Mouse (Mus musculus): Measurements from ENCODE around the gene Slc9a5. TPM values are rescaled to one million over a fixed set of nuclear protein-coding genes. Genes with fewer than 3 reads are reported as not detected.

Gene Slc9a5
- 1.3 and 2.7 TPM in 2 replicates for total RNA-seq (2021)
- long read RNA-seq, result 0 reads

DNA sequence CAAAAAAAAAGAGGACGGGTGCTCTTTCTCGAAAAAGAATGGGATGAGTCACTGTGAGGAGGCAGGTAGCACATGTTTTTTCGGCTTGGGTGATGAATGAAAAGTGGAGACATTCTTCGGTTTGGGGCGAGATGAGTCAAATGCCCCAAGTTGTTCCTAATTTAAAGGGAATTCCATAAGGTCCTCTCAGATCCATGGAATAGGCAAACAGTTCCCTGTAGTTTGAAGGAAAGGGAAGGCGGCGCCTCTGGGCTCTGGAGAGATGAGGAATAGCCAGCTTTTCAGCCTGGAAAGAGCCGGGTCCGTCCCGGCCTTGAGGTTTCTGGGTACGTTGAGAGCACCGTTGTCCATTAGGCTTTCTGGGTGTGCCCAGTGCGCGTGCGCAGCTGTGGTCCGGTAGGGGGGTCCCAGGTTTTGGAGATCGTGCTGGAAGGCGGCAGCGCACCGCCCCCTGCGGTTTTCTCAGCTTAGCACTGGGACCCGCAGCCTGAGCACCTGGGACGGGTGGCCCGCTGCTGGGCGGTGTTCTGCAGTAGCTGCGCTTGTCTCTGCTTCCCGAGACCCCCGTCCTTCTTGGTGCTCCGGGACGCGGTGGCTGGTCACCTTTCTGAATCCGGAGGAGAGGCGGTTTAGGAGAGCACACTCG lies at the start of gene Slc9a5:
Gene Slc9a5 (plus strand): TSS at position 394 of the 646 bp plus-strand sequence.
- peak; percentile 53 for DNase-seq

DNA sequence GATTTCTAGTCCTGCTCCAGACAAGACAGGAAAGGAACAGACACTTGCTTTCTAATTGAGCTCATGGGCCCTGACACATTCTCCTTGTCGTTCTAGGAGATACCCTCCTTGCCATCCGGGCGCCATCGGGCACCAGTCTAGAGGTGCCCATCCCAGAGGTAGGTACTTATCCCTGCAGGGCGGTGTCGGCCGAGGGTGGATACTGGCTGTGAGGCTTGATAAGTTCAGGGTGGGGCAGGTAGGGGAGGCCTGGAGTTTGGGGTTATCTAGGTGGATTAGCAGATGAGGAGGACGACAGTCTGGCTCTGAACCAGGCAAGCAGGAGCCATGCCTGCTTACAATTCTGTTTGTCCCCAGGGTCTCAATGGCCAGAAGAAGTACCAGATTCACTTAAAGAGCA lies 48.7 kb upstream of the Slc9a5 start:
- DNase-seq, result no peak

GRCm38 (mm10) chr8:105303396-105303795 lies 45.2 kb upstream of the Slc9a5 start:
- DNase-seq, result no peak

DNA sequence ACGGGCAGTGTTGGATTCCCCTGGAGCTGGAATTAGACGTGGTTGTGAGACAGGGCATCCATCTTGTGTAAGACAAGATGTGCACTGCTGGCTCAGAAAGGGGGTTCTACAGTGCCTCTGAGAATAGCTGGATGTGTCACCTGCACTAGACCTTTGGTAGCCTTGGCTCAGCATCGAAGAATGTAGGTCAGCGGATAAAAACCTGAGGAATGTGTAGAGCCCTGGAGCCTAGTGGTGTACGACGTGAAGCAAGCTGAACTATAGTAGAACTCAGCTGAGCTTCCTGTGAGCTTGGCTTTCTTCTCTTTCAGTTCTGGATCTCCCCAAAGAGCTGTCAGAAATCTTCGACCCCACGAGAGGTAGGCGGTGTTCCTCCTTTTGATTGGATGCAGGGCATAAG lies 44.8 kb upstream of the Slc9a5 start:
- no peak for DNase-seq

DNA sequence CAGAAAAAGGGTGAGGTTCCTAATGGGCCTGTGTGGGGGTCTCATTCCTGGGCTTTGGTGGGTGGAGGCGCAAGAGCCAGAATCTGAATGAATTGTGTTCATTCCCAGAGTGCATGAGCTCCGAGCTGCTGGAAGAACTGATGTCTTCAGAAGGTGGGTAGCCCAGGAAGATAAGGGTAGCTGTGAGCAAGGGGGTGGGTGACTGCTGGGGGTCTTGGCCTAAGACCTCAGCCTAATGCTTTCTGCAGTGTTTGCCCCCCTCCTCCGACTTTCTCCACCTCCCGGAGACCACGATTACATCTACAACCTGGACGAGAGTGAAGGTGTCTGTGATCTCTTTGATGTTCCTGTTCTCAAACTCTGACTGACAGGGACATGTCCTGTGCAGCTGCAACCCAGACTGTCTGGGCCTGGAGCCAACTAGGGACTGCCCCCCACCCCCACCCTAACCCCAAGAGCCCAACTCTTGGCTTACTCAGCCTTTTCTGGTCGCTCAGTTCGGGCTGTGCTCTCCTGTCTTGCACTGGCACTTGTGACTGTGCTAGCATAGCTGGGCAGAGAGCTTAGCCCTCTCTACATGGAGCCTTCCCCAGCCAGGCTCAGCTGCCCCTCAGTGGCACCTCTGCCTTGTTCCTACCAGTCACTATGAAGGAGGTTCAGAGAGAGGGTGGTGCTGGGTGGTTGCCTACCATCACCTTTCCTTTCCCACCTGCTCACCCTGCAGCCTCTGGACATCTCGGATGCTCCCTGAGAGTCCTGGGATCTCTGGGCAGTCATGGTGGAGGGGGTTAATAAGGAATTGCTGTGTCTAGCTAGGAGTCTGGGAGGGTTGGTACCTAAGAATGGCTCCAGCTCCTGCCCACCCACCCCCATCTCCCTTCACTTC lies 44.1 kb upstream of the Slc9a5 start:
- no peak for DNase-seq

DNA sequence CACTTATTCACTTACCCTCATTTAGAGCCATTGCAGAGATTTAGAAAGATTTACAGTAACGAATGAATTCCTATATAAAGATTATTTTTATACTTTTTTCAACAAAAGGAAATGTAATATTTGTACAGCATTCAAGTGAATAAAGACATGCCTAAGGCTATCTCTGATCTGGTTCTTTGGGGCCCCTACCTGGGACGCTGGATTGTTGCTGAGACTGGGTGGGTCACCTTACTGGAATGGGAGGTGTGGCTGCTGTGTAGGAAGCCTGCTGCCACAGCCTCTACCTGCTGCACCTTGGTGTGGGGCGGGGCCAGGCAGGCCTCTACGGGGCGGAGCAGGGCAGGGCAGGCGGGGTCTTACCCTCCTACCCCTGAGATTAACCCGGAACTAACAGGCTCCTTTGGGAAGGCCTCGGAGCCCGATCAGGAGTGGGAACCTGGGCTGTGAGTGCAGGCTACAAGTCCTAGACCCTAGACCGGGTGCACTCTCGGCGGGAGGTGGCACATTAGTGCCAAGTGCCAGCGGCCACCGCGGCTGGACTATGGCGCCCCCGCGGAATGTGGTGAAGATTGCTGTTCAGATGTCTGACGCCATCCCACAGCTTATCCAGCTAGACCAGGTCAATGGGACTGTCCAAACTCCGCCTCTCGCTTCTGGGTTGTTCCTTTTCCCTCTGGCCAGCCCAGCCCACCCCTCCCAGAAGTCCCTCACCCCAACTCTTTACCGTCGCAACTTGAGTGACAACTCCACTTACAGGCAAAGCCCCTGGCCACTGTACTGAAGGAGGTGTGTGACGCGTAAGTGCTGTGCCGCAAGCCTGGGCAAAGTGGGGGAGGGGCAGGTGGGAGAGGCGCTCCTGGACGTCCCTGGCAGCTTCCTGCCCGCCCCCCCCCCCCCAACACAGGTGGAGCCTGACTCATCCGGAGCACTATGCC lies 43.2 kb upstream of the Slc9a5 start, which contains the start of gene Elmo3:
Gene Elmo3 (plus strand): TSS at position 391 of the 935 bp plus-strand sequence.
- peak; percentile 69 for DNase-seq

DNA sequence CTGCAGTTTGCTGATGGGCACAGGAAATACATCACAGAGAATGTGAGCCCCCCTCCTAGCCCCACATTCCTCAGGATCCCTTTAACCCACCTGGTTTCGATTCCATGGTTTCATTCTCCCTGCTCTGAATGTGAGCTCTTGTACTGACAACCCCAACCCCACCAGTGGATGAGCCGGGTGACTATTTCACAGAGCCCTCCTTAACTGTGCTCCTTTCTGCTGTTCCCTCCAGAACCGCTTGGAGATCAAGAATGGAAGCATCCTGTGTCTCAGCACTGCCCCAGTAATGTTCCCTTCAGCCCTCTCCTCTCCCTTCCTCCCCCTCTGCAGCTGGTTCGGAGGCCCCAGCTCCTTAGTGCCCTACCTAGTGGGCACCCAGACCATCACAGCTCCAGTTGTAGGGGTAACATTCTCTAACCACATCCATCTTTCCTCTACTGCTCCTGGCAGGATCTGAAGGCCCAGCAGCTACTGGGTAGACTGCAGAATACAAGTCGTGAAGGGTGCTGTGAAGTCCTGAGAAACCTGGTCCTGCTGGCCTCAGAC lies 42.4 kb upstream of the Slc9a5 start:
- no peak for DNase-seq

DNA sequence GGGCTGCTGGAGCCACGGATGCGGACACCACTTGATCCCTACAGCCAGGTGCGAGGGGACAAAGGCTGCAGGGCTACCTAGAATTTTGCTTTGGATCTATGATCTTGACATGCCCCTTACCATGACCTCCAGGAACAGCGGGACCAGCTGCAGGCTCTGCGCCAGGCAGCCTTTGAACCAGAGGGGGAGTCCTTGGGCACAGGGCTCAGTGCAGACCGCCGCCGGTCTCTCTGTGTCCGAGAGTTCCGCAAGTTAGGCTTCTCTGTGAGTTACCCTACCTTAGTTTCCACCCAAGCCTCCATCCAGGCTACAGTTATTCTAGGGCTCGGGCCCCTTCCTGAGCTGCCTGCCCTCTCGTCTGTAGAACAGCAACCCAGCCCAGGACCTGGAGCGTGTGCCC lies 41.0 kb upstream of the Slc9a5 start:
- DNase-seq, result no peak

DNA sequence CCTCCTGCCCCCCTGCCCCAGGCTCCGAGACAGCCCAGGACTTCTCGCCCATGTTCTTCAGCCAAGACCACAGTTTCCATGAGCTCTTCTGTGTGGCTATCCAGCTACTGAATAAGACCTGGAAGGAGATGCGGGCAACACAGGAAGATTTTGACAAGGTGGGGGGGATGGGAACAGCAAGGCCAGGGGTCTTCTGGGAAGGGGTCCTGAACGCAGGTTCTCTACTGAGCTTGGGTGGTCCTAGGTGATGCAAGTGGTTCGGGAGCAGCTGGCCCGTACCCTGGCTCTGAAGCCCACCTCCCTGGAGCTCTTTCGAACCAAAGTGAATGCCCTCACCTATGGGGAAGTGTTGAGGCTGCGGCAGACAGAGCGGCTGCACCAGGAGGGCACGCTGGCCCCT lies 40.2 kb upstream of the Slc9a5 start:
- DNase-seq, result no peak

- DNase-seq, result no peak
Measured at GRCm38 (mm10) chr8:105309142-105309847, 39.3 kb upstream of the Slc9a5 start.

DNA sequence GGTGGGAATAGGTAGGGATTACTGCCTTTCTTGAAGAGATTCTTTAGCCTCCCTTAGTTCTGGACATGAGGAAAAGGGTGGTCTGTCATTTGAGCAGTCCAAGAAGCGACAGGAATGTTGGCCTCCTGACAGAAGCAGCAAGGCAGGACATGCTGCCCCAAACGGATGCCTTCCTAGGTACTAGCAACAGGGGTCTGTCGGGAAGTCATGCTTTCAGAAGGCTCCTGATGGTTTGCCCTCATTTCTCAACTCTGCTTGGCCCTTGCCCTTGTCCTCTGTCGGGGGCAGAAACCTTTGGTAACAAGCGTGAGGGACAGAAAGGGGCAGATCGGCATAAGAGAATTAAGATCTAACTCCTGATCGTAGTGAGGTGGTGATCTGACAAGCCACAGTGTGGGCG lies 38.5 kb upstream of the Slc9a5 start:
- no peak for DNase-seq

DNA sequence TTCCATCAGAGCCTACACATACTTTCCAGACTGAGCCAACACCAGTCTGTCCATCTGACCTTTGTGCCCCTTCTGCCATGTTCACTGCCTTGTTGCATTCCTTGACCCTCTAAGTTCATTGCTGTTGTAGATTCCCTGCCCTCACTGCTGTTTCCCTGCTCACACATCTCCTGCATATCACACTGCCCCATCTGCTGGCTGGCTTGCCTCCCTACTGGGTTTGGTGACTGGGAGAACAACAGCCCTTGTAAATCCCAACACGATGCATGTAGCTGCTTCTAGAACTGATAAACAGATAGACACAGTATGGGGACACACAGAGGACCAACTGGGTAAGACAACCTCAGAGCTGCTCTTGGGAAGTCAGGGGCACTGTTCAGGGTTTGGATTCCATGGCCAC lies 36.9 kb upstream of the Slc9a5 start:
- DNase-seq, result no peak

GRCm38 (mm10) chr8:105312891-105313481 lies 35.7 kb upstream of the Slc9a5 start:
- no peak for DNase-seq

DNA sequence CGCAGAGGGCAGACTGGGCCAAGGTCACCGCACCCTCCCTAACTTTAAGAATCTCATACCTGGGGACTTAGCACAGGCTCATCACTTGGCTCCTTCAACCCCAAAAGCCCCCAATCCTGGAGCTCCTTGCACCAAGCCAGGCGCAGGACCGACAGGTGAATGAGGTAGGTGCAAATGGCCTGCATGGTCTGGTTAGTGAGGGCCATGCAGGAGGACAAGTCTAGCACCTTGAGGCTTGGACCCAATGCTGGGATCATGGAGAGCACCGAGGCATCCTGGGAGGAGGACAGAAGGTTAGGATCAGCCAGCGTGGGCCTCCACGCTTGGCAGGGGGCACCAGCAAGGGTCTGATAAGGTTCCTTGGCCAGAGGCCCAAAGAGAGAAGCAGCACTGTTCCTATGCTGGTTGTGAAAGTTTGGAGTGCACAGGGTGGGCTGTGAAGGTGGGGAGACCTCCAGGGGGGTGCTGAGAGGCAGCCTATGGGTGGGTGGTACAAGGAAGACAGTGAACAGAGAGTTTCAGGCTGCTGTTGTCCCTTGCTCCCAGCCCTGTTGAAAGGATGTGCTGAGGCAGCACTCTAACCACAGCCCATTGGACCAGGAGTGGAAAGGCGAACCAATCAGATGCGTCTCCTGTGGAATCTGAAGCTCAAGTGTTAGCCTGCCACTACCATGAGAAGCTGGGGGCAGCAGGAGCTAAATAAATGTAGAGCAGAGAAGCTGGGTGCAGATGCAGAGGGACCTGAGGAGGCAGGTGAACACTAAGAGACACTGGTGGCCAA lies 34.8 kb upstream of the Slc9a5 start:
- DNase-seq, result no peak

- no peak for DNase-seq
Measured at GRCm38 (mm10) chr8:105315073-105315769, 33.4 kb upstream of the Slc9a5 start.

DNA sequence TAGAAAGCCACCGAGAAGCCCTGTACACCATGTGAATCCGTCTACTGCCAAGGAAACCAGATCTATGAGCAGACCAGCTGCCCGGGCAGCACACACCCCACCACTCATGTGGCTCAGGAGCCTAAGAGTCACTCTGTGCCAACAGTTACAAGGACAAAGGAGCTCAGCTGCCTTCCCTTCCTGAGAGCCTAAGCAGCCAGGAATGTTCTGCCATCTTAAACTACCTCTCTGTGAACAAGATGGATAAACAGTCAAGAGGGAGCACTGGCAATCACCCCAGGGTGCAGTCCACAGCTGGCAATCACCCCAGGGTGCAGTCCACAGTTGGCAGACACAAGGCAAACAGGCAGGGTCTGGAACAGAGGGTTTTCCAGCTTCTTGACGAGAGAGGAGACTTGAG lies 30.7 kb upstream of the Slc9a5 start:
- no peak for DNase-seq

GRCm38 (mm10) chr8:105318662-105319190 lies 29.9 kb upstream of the Slc9a5 start:
- no peak for DNase-seq

GRCm38 (mm10) chr8:105323183-105323582 lies 25.5 kb upstream of the Slc9a5 start:
- DNase-seq, result no peak

GRCm38 (mm10) chr8:105325641-105326093 lies 23.0 kb upstream of the Slc9a5 start:
- DNase-seq, result no peak
